Mouse (Mus musculus): ENCODE data around the gene Trnau1ap. TPM values are rescaled to one million over a fixed set of nuclear protein-coding genes. Genes with fewer than 3 reads are reported as not detected.

The Trnau1ap gene
- polyA plus RNA-seq, 1 experiment from 2014 or later, result 74.0 TPM

Other genes with a start within 250 kb of the Trnau1ap start
- 0.50 and 0.69 TPM in 2 replicates for gene Oprd1, start 185.1 kb downstream of the Trnau1ap start, polyA plus RNA-seq (2014; fragmentation: Nextera tagmentation; extraction: Ambion mirVana)
- 66.3 and 70.9 TPM in 2 replicates for gene Ythdf2, start 117.2 kb downstream of the Trnau1ap start, polyA plus RNA-seq (2014; fragmentation: Nextera tagmentation; extraction: Ambion mirVana)
- 25.8 and 27.5 TPM in 2 replicates for gene Gmeb1, start 67.9 kb downstream of the Trnau1ap start, polyA plus RNA-seq (2014; fragmentation: Nextera tagmentation; extraction: Ambion mirVana)
- 29.4 and 30.9 TPM in 2 replicates for gene Taf12, start 55.2 kb downstream of the Trnau1ap start, polyA plus RNA-seq (2014; fragmentation: Nextera tagmentation; extraction: Ambion mirVana)
- 1.2 and 1.4 TPM in 2 replicates for gene Rab42, start 26.2 kb downstream of the Trnau1ap start, polyA plus RNA-seq (2014; fragmentation: Nextera tagmentation; extraction: Ambion mirVana)
- 18.9 and 21.1 TPM in 2 replicates for gene Rcc1, start 24.1 kb upstream of the Trnau1ap start, polyA plus RNA-seq (2014; fragmentation: Nextera tagmentation; extraction: Ambion mirVana)
- gene Phactr4, start 93.0 kb upstream of the Trnau1ap start, polyA plus RNA-seq (2014; fragmentation: Nextera tagmentation; extraction: Ambion mirVana), result 19.3 and 20.2 TPM in 2 replicates
- 12.1 and 13.0 TPM in 2 replicates for gene Med18, start 134.4 kb upstream of the Trnau1ap start, polyA plus RNA-seq (2014; fragmentation: Nextera tagmentation; extraction: Ambion mirVana)
- gene Sesn2, start 181.0 kb upstream of the Trnau1ap start, polyA plus RNA-seq (2014; fragmentation: Nextera tagmentation; extraction: Ambion mirVana), result 3.8 and 4.4 TPM in 2 replicates
- 1,706 and 1,766 TPM in 2 replicates for gene Atpif1, start 204.1 kb upstream of the Trnau1ap start, polyA plus RNA-seq (2014; fragmentation: Nextera tagmentation; extraction: Ambion mirVana)
- gene Dnajc8, start 206.0 kb upstream of the Trnau1ap start, polyA plus RNA-seq (2014; fragmentation: Nextera tagmentation; extraction: Ambion mirVana), result 112 and 117 TPM in 2 replicates
- 0.66 and 0.73 TPM in 2 replicates for gene Ptafr, start 234.5 kb upstream of the Trnau1ap start, polyA plus RNA-seq (2014; fragmentation: Nextera tagmentation; extraction: Ambion mirVana)